Comparison of ENCODE assay signal across 9 mouse cellular contexts in genomic region chr6:118922328-118923211, GRCm38 (mm10).
DNase-seq lines count a peak whose midpoint lies in the region; ATAC-seq and TF ChIP-seq lines count a peak whose summit lies in the region.
"Had no signal": no experiment of that assay in that cellular context is flagged by ENCODE, and none has a peak within 500 bp of the region (broad histone marks: within the 10 kb centered on the region; RNA-seq: fewer than 3 reads in every experiment).

No protein-coding gene starts in this region.

- H3K36me3 ChIP-seq in CH12.LX (replicated peaks in 1 of 2; ENCODE audit: control insufficient read depth in 1 of 2, insufficient read depth in 1 of 2, low read length in 1 of 2), result no peaks in the 10 kb centered on the region
- no peaks in the 10 kb centered on the region for H3K36me3 ChIP-seq in liver, embryonic 16.5 days (ENCODE audit: control insufficient read depth, insufficient read depth)
- no peaks in the 10 kb centered on the region for H3K36me3 ChIP-seq in neural tube, embryonic 15.5 days
- H3K36me3 ChIP-seq: embryonic facial prominence, embryonic 15.5 days had no signal

- TF ChIP-seq EP300 in CH12.LX (IDR thresholded peaks at IDR 0.05; ENCODE audit: low read length), result no peak

- dilution Hi-C loops in CH12.LX (cut with MboI; ENCODE audit: extremely low pct_ligation_motif_present, extremely low pct_unique_long_range_greater_than_20kb, low sequenced_read_pairs), result no loop called here

- H3K27ac ChIP-seq in CH12.LX (ENCODE audit: insufficient read depth, low read depth), result no peak overlapping the region
- H3K27ac ChIP-seq in liver, embryonic 16.5 days (ENCODE audit: low read length), result no peak overlapping the region
- no peak overlapping the region for H3K27ac ChIP-seq in neural tube, embryonic 15.5 days (replicated peaks)
- H3K27ac ChIP-seq: embryonic facial prominence, embryonic 15.5 days had no signal

- no peaks in the 10 kb centered on the region for H3K79me2 ChIP-seq in CH12.LX (replicated peaks; ENCODE audit: control insufficient read depth, extremely low read depth, insufficient read depth, poor library complexity, severe bottlenecking)

- DNase-seq in CH12.LX (ENCODE audit: extremely low read depth), result peak; percentile 49
- peak; percentile 24 for DNase-seq in brain, embryonic 18.5 days (ENCODE audit: low read depth, low spot score)
- DNase-seq in heart, postnatal 14 days, result peak; percentile 75 to 84
- peak; percentile 53 to 87 for DNase-seq in kidney, postnatal 36 days
- peak; percentile 62 for DNase-seq in testis, postnatal 14 days (ENCODE audit: low spot score)

- peak; percentile 81 to 94 for TF ChIP-seq CTCF in CH12.LX (conservative IDR thresholded peaks at IDR 0.05 in 1 of 2, IDR thresholded peaks at IDR 0.05 in 1 of 2; ENCODE audit: low read depth in 2 of 2, low read length in 2 of 2)

- WGBS in liver, embryonic 16.5 days (ENCODE audit: insufficient replicate concordance), result 21% methylated on average over 13 of the region's 13 CpGs
- WGBS in neural tube, embryonic 15.5 days, result 28% methylated on average over 13 of the region's 13 CpGs

- no peaks in the 10 kb centered on the region for H3K9me3 ChIP-seq in CH12.LX (replicated peaks; ENCODE audit: low read length)
- no peaks in the 10 kb centered on the region for H3K9me3 ChIP-seq in liver, embryonic 16.5 days (replicated peaks; ENCODE audit: control insufficient read depth, low read length)
- no peaks in the 10 kb centered on the region for H3K9me3 ChIP-seq in neural tube, embryonic 15.5 days (replicated peaks)
- H3K9me3 ChIP-seq: embryonic facial prominence, embryonic 15.5 days had no signal

- ATAC-seq in erythroid progenitor cell, adult 5-6 weeks (replicated peaks; ENCODE audit: low FRiP score, poor library complexity, severe bottlenecking), result peak; percentile 70; the same call in 1 of the 2 replicates
- ATAC-seq in liver, embryonic 16.5 days (ENCODE audit: low read depth), result 0 out of 2 replicates have a peak, but pooled peaks have one; percentile 21
- ATAC-seq in neural tube, embryonic 15.5 days (ENCODE audit: low FRiP score), result peak; percentile 57; the same call in 1 of the 2 replicates

- no peak overlapping the region for H3K4me2 ChIP-seq in CH12.LX (ENCODE audit: insufficient read depth, low read depth, poor library complexity, severe bottlenecking)
- H3K4me2 ChIP-seq in liver, embryonic 16.5 days (ENCODE audit: low read depth, low read length), result no peak overlapping the region
- H3K4me2 ChIP-seq in neural tube, embryonic 15.5 days, result no peak overlapping the region
- H3K4me2 ChIP-seq: embryonic facial prominence, embryonic 15.5 days had no signal

- peaks cover 84% of the 10 kb centered on the region for H3K27me3 ChIP-seq in CH12.LX (replicated peaks)
- no peaks in the 10 kb centered on the region for H3K27me3 ChIP-seq in liver, embryonic 16.5 days (ENCODE audit: control insufficient read depth, insufficient read depth, low read depth, low read length)
- H3K27me3 ChIP-seq in neural tube, embryonic 15.5 days (replicated peaks), result no peaks in the 10 kb centered on the region
- H3K27me3 ChIP-seq: embryonic facial prominence, embryonic 15.5 days had no signal

- no peaks in the 10 kb centered on the region for H3K4me1 ChIP-seq in CH12.LX (ENCODE audit: control insufficient read depth in 1 of 2, insufficient read depth in 2 of 2)
- H3K4me1 ChIP-seq in liver, embryonic 16.5 days (ENCODE audit: control insufficient read depth, low read depth, low read length), result no peaks in the 10 kb centered on the region
- peaks cover 14% of the 10 kb centered on the region for H3K4me1 ChIP-seq in neural tube, embryonic 15.5 days

- intact Hi-C loops in heart, postnatal 14 days (cut with DNase I), result loop anchor here (1.0 to 5.0 kb wide), 2 partner anchors 182 to 275 kb away; no protein-coding TSS in a partner anchor

- in situ Hi-C loops in CH12.LX (cut with MboI; ENCODE audit: low pct_ligation_motif_present, low pct_unique_long_range_greater_than_20kb, low sequenced_read_pairs), result no loop called here

- no peak overlapping the region for H3K4me3 ChIP-seq in CH12.LX (replicated peaks in 1 of 3; ENCODE audit: low read depth in 2 of 3, low read length in 2 of 3, poor library complexity in 1 of 3)
- H3K4me3 ChIP-seq in liver, embryonic 16.5 days (ENCODE audit: low read depth, low read length), result no peak overlapping the region
- H3K4me3 ChIP-seq in neural tube, embryonic 15.5 days (replicated peaks), result no peak overlapping the region
- H3K4me3 ChIP-seq: embryonic facial prominence, embryonic 15.5 days had no signal

- no peak for TF ChIP-seq POLR2A in CH12.LX (IDR thresholded peaks at IDR 0.05; ENCODE audit: low read depth, low read length)

- TF ChIP-seq RAD21 in CH12.LX (IDR thresholded peaks at IDR 0.05; ENCODE audit: low read depth, low read length), result peak; percentile 64

- H3K9ac ChIP-seq in CH12.LX (ENCODE audit: insufficient read depth, low read depth), result no peak overlapping the region
- H3K9ac ChIP-seq in liver, embryonic 16.5 days (ENCODE audit: low read depth, low read length), result no peak overlapping the region
- no peak overlapping the region for H3K9ac ChIP-seq in neural tube, embryonic 15.5 days (replicated peaks)
- H3K9ac ChIP-seq: embryonic facial prominence, embryonic 15.5 days had no signal

TF ChIP-seq in CH12.LX, 34 proteins besides CTCF, POLR2A, EP300 and RAD21:
- TF ChIP-seq SMC3 (IDR thresholded peaks at IDR 0.05; ENCODE audit: low read depth, low read length) (peak; percentile 72), UBTF (IDR thresholded peaks at IDR 0.05; ENCODE audit: low read depth, low read length) (no peak)

Comparison
In these comparisons a context has a peak if more than half of its experiments do, and no peak if none do; other contexts are left out.
1. DNase-seq: peak in every context shown above with its lines; median percentile 80 in heart, postnatal 14 days; 70 in kidney, postnatal 36 days; 62 in testis, postnatal 14 days; 49 in CH12.LX; 24 in brain, embryonic 18.5 days.